Mouse (Mus musculus): ENCODE measurements at regions not wholly inside any gene's neighbourhood (a gene's known extent, or its start where the extent isn't known, plus 50 kb on each side); places are given as distances from the start of the nearest gene placed in this dataset.

DNA sequence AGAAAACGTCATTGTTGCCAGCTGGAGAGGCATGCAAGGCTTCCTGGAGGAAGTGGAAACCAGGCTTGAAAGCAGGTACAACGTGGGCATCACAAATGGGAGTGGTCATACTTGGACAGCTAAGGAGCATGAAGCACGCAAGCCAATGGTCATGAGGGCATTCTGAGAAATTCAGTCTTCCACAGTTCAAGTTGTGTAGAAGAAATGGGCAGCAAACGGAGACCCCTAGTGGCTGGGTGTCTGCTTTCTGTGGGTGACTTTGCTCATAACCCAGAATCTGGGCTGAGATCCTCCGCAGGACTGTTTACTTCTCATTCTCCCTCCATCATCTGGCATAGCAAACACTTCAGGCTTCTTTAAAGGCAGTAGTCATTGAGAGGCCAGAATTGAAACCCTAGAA lies 655.7 kb upstream of the Cdh11 start:
- Histone ChIP-seq H3K36me3 (ENCODE audit: control insufficient read depth, insufficient read depth, low read length) (no peaks in the 10 kb centered on the region), H3K9me3 (ENCODE audit: control insufficient read depth, low read length) (no peaks in the 10 kb centered on the region), H3K27ac (ENCODE audit: low read depth, low read length) (no peak overlapping the region), H3K4me2 (ENCODE audit: low read length) (no peak overlapping the region), H3K4me3 (ENCODE audit: low read length) (no peak overlapping the region), H3K27me3 (replicated peaks; ENCODE audit: control insufficient read depth, insufficient read depth, low read length) (no peaks in the 10 kb centered on the region), H3K9ac (ENCODE audit: low read depth, low read length) (no peak overlapping the region), H3K4me1 (ENCODE audit: control insufficient read depth, insufficient read depth, low read depth, low read length) (no peaks in the 10 kb centered on the region)
- ATAC-seq: no peak
- WGBS: 76% methylated on average over 5 of the region's 5 CpGs

DNA sequence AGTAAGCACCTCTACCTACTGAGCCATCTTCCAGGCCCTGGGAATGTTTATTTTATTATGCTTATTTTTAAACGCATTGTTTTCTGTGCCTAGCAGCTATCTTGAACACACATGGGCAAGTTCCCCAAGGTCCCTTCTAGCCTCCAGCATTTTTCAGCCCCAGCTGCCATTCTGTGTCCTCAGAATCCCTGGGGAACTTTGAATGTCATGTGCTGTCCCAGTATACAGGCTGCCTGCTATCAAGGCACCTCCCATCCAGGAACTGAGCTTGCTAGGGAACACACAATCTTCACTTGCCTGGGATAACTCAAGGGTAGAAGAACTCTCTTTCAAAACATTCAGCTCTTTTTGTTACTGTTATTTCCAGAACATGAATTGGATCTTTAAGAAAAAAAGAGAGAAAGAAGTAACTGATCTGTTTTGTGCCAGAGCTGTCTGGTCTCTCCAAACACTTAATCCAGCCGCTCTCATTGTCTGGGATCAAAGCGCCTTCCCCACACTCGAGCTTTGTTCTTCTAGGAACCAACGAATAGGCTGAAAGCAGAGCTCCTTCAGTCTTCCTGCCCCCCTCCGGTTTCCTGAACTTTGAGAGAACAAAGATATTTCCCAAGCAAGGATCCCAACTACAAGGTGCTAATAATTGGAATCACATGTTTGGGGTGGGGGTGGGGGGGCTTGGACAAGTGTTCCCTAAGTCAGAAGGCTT lies 657.1 kb upstream of the Cdh11 start:
- no peak for ATAC-seq
- no peak overlapping the region for H3K4me3 ChIP-seq (ENCODE audit: low read length)
- H3K9me3 ChIP-seq (ENCODE audit: control insufficient read depth, low read length): no peaks in the 10 kb centered on the region
- H3K27ac ChIP-seq (ENCODE audit: low read depth, low read length): no peak overlapping the region
- H3K9ac ChIP-seq (ENCODE audit: low read depth, low read length): no peak overlapping the region
- H3K27me3 ChIP-seq (replicated peaks; ENCODE audit: control insufficient read depth, insufficient read depth, low read length): no peaks in the 10 kb centered on the region
- no peaks in the 10 kb centered on the region for H3K36me3 ChIP-seq (ENCODE audit: control insufficient read depth, insufficient read depth, low read length)
- 13% methylated on average over 6 of the region's 6 CpGs for WGBS
- no peaks in the 10 kb centered on the region for H3K4me1 ChIP-seq (ENCODE audit: control insufficient read depth, insufficient read depth, low read depth, low read length)
- H3K4me2 ChIP-seq (ENCODE audit: low read length): no peak overlapping the region

DNA sequence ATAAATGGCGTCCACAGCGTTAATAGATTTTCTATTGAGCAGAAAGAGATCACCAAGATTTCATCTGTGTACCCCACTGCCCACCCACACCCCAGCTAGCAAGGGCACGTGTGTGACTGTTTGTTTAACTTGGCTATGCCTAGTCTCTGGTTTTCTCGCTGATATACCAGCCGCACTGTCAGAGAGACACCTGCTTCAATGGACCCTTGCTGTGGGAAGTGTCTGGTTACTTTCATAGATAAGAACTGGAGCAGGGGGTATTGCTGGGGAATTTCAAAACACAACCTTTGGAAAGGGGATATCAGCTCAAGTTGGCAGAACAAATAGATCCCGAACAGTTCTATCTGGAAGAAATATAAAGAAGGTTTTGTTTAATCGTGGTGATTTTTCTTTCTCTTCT lies 656.8 kb upstream of the Cdh5 start:
- Histone ChIP-seq H3K9me3 (ENCODE audit: control insufficient read depth, low read length) (no peaks in the 10 kb centered on the region), H3K27ac (ENCODE audit: low read depth, low read length) (no peak overlapping the region), H3K36me3 (ENCODE audit: control insufficient read depth, insufficient read depth, low read length) (no peaks in the 10 kb centered on the region), H3K4me1 (ENCODE audit: control insufficient read depth, insufficient read depth, low read depth, low read length) (no peaks in the 10 kb centered on the region), H3K4me3 (ENCODE audit: low read length) (no peak overlapping the region), H3K9ac (ENCODE audit: low read depth, low read length) (no peak overlapping the region), H3K4me2 (ENCODE audit: low read length) (no peak overlapping the region), H3K27me3 (replicated peaks; ENCODE audit: control insufficient read depth, insufficient read depth, low read length) (no peaks in the 10 kb centered on the region)
- no peak for ATAC-seq
- WGBS: 58% methylated on average over 7 of the region's 7 CpGs

- H3K4me2 ChIP-seq (ENCODE audit: low read length): no peak overlapping the region
- no peaks in the 10 kb centered on the region for H3K9me3 ChIP-seq (ENCODE audit: control insufficient read depth, low read length)
- H3K4me1 ChIP-seq (ENCODE audit: control insufficient read depth, insufficient read depth, low read depth, low read length): no peaks in the 10 kb centered on the region
- no peaks in the 10 kb centered on the region for H3K27me3 ChIP-seq (replicated peaks; ENCODE audit: control insufficient read depth, insufficient read depth, low read length)
- H3K9ac ChIP-seq (ENCODE audit: low read depth, low read length): no peak overlapping the region
- no peak for ATAC-seq
- H3K4me3 ChIP-seq (ENCODE audit: low read length): no peak overlapping the region
- no peaks in the 10 kb centered on the region for H3K36me3 ChIP-seq (ENCODE audit: control insufficient read depth, insufficient read depth, low read length)
- H3K27ac ChIP-seq (ENCODE audit: low read depth, low read length): no peak overlapping the region
- 94% methylated on average over 2 of the region's 2 CpGs for WGBS
These were observed 656.0 kb upstream of the Cdh5 start for GRCm38 (mm10) chr8:103445378-103445777.

GRCm38 (mm10) chr8:103447916-103448315 lies 653.5 kb upstream of the Cdh5 start:
- Histone ChIP-seq H3K9me3 (ENCODE audit: control insufficient read depth, low read length) (no peaks in the 10 kb centered on the region), H3K4me1 (ENCODE audit: control insufficient read depth, insufficient read depth, low read depth, low read length) (no peaks in the 10 kb centered on the region), H3K4me3 (ENCODE audit: low read length) (no peak overlapping the region), H3K9ac (ENCODE audit: low read depth, low read length) (no peak overlapping the region), H3K36me3 (ENCODE audit: control insufficient read depth, insufficient read depth, low read length) (no peaks in the 10 kb centered on the region), H3K4me2 (ENCODE audit: low read length) (no peak overlapping the region), H3K27ac (ENCODE audit: low read depth, low read length) (no peak overlapping the region), H3K27me3 (replicated peaks; ENCODE audit: control insufficient read depth, insufficient read depth, low read length) (no peaks in the 10 kb centered on the region)
- WGBS: 44% methylated on average over 5 of the region's 5 CpGs
- no peak for ATAC-seq

DNA sequence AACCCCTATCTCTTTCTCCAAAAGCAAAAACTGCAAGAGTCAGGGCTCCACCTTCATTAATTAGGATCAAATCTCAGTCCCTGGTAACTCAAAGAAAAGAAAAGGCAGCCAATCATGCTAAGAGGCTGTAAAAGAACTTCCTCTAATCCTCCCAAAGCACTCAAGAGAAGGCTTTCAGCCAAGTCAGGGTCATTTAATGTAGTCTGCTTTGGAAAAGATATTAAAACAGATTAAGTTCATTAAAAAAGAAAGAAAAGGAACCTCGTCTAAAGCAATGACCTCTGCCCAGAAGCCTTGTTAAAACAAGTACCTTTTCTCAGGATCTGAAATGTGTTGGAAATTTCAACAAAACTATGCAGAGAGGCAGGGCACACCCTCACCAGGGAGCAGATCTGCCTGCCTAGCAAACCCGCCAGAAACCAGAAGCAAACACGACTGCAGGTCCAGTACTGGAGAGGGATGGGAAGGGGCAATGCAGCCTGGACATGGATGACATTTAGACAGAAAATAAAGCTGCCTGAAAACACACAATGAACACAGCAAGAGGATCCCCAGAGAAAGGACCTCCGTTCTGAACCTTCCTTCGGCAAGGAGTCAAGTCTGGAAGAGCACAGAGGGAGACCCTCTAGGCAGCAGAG lies 649.9 kb upstream of the Cdh5 start:
- WGBS: 57% methylated on average over 5 of the region's 5 CpGs
- H3K4me2 ChIP-seq (ENCODE audit: low read length): no peak overlapping the region
- no peak overlapping the region for H3K27ac ChIP-seq (ENCODE audit: low read depth, low read length)

DNA sequence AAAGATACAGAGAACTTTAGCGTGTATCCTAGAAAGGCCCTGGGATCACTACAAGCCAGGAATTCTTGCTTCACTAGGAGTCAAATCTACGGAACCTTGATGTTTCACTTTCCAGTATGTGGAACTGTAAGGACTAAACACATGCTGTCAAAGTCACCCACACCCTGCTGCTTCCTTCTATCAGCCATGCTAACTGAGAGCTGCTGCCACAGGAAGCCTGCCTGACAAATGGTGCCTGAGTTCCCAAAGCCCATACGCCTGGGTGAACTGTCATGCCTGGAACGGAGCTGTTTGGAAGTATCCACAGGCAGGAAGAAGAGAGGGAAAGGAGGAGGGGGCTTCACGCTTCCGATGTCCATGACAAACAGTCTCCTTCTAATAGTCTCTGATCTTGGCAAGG lies 644.2 kb upstream of the Cdh5 start:
- 76% methylated on average over 6 of the region's 6 CpGs for WGBS
- H3K9me3 ChIP-seq (ENCODE audit: control insufficient read depth, low read length): peaks cover 3% of the 10 kb centered on the region; the same call in 1 of the 2 replicates
- no peaks in the 10 kb centered on the region for H3K27me3 ChIP-seq (replicated peaks; ENCODE audit: control insufficient read depth, insufficient read depth, low read length)
- H3K36me3 ChIP-seq (ENCODE audit: control insufficient read depth, insufficient read depth, low read length): no peaks in the 10 kb centered on the region
- no peak overlapping the region for H3K4me2 ChIP-seq (ENCODE audit: low read length)
- H3K4me3 ChIP-seq (ENCODE audit: low read length): no peak overlapping the region
- H3K9ac ChIP-seq (ENCODE audit: low read depth, low read length): no peak overlapping the region
- no peaks in the 10 kb centered on the region for H3K4me1 ChIP-seq (ENCODE audit: control insufficient read depth, insufficient read depth, low read depth, low read length)
- ATAC-seq: no peak
- H3K27ac ChIP-seq (ENCODE audit: low read depth, low read length): no peak overlapping the region

More for the DNA sequence above, 649.9 kb upstream of the Cdh5 start:
- H3K36me3 ChIP-seq (ENCODE audit: control insufficient read depth, insufficient read depth, low read length): no peaks in the 10 kb centered on the region
- H3K9ac ChIP-seq (ENCODE audit: low read depth, low read length): no peak overlapping the region
- no peak overlapping the region for H3K4me3 ChIP-seq (ENCODE audit: low read length)
- no peaks in the 10 kb centered on the region for H3K4me1 ChIP-seq (ENCODE audit: control insufficient read depth, insufficient read depth, low read depth, low read length)
- ATAC-seq: no peak
- H3K27me3 ChIP-seq (replicated peaks; ENCODE audit: control insufficient read depth, insufficient read depth, low read length): no peaks in the 10 kb centered on the region
- no peaks in the 10 kb centered on the region for H3K9me3 ChIP-seq (ENCODE audit: control insufficient read depth, low read length)

DNA sequence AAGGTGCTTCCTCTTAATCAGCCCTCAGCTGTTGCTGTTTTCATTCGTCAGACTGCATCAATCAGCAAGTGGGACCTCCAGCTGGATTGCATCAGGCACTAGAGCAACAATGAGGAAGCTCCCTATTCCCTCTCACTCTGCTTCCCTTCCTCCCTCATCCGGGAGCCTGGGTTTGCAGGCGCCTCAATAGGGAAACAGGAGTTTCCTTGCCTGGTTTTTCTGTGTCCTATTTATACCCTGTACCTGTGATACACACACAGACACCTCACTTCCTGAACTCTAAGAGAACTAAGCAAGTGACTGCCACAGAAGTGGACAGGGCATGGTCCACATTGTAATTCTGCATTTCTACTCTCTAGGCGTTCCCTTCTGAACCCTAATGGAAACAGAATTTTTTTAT lies 637.9 kb upstream of the Cdh5 start:
- Histone ChIP-seq H3K9me3 (ENCODE audit: control insufficient read depth, low read length) (peaks cover 3% of the 10 kb centered on the region; the same call in 1 of the 2 replicates), H3K4me1 (ENCODE audit: control insufficient read depth, insufficient read depth, low read depth, low read length) (no peaks in the 10 kb centered on the region), H3K9ac (ENCODE audit: low read depth, low read length) (no peak overlapping the region), H3K4me2 (ENCODE audit: low read length) (no peak overlapping the region), H3K27me3 (replicated peaks; ENCODE audit: control insufficient read depth, insufficient read depth, low read length) (no peaks in the 10 kb centered on the region), H3K27ac (ENCODE audit: low read depth, low read length) (no peak overlapping the region), H3K4me3 (ENCODE audit: low read length) (no peak overlapping the region), H3K36me3 (ENCODE audit: control insufficient read depth, insufficient read depth, low read length) (no peaks in the 10 kb centered on the region)
- 73% methylated on average over 4 of the region's 4 CpGs for WGBS
- no peak for ATAC-seq

- Histone ChIP-seq H3K27ac (ENCODE audit: low read depth, low read length) (no peak overlapping the region), H3K9me3 (ENCODE audit: control insufficient read depth, low read length) (peaks cover 3% of the 10 kb centered on the region; the same call in 1 of the 2 replicates), H3K4me2 (ENCODE audit: low read length) (no peak overlapping the region), H3K9ac (ENCODE audit: low read depth, low read length) (no peak overlapping the region), H3K4me1 (ENCODE audit: control insufficient read depth, insufficient read depth, low read depth, low read length) (no peaks in the 10 kb centered on the region), H3K27me3 (replicated peaks; ENCODE audit: control insufficient read depth, insufficient read depth, low read length) (no peaks in the 10 kb centered on the region), H3K36me3 (ENCODE audit: control insufficient read depth, insufficient read depth, low read length) (no peaks in the 10 kb centered on the region), H3K4me3 (ENCODE audit: low read length) (no peak overlapping the region)
- ATAC-seq: no peak
- 44% methylated on average over 2 of the region's 2 CpGs for WGBS
These were observed 636.6 kb upstream of the Cdh5 start for GRCm38 (mm10) chr8:103464777-103465353.

Measured in hindbrain, embryonic 16.5 days (tissue).